Mouse (Mus musculus) neutrophil, adult 5-6 weeks (primary cell): Measurements from ENCODE around the gene Rab6a. TPM values are rescaled to one million over a fixed set of nuclear protein-coding genes. Genes with fewer than 3 reads are reported as not detected.

Experiments used
- ATAC-seq: fragments of 151-379, 151-347 bp; 2 replicates; pipeline ENCODE4 v1.8.0; 2017; ENCODE audit warnings: mild to moderate bottlenecking, moderate TSS enrichment; ENCODE audit not compliant: insufficient number of reproducible peaks, poor library complexity, low FRiP score, severe bottlenecking; ENCODE audit errors: extremely low read depth
- total RNA-seq: library from RNA; stranded (forward); fragments of 200-1000 nt; gene quantifications from 2 replicates; pipeline ENCODE4 v1.2.3, GENCODE M21; 2017

Rab6a gene
- total RNA-seq, 1 experiment from 2014 or later: 104 TPM

DNA sequence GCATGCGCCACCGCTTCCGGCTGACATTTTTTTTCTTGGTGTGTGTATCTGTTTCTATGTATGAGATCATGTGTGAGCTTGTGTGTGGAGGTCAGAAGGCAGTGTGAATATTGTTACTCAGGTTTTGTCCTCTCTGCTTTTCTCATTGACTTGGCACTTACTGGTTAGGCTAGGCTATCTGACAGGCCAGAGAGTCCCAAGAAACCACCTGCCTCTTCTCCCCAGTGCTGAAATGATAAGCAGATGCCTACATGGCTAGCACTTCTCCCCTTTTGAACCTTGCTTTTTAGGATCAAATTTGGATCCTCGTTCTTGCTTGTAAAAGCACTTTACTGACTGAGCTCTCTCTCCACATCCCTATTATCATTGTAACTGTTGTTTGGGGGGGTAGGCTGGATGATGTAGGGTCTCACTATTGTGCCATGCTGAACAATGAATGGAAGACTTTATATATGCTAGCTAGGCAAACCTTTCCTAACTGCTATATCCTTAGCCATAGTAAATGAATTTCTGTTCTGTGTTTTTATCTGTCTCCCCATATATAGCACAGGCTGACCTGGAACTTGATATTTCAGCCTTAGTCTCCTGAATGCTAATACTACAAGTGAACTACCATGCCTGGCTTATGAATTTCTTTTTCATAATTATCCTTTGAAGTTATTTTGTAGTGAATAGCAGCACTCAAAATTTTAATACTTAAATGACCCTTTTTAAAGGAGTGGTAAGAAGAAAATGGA, 9.1 kb downstream of the Rab6a start:
- no peak for ATAC-seq

DNA sequence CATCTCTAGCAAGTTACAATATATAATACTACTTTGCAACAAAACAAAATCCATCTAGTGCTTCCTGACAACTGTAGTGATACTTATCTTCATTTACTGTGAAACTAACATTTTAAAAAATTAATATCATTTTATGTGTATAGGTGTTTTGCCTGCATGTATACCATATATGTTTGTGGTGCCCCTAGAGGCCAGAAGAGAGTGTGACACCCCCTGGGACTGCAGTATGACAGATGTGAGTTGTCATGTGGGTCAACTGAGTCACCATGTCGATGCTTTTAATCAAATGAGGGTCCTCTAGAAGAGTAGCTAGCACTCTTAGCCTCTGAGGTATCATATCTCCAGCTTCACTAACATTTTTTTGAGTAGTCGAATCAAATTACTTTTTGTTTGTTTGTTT, 15.1 kb downstream of the Rab6a start:
- peak; percentile 70; the same call in 1 of the 2 replicates for ATAC-seq

DNA sequence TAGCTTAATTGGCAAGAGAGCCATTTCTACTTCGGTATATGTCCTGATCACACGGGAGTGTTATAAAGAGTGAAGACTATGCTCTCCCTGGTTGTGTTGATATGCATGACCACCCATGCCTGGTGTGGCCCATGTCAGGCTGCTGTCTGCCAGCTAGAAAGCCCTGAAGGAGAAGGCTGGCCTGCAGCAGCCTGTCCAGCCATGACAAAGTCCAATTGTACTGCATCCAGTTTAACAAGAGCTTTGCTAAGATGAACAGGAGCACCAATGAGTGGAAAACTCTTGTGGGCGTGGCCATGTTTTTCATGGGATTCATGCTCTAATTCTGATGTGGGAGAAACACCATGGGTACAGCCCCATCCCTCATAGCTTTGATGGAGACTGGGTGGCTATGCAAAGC, 17.3 kb downstream of the Rab6a start:
- no peak for ATAC-seq

DNA sequence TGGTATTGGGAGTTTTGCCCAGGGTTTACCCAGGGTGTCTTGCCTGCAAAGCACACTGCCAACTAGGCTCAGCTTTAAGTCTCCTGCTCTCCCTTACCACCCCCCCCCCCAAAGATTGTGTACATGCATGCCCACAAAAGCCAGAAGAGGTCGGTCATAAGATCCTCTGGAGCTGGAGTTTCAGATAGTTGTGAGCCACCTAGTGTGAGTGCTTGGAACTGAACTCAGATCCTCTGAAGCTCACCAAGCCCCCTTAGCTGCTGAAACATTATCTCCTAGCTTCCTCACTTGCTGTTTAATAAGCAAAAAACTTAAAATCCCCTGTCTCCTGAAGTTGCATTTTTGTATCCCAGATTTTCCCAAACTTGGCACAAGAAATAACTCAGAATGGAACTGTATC, 30.4 kb downstream of the Rab6a start:
- ATAC-seq: no peak

DNA sequence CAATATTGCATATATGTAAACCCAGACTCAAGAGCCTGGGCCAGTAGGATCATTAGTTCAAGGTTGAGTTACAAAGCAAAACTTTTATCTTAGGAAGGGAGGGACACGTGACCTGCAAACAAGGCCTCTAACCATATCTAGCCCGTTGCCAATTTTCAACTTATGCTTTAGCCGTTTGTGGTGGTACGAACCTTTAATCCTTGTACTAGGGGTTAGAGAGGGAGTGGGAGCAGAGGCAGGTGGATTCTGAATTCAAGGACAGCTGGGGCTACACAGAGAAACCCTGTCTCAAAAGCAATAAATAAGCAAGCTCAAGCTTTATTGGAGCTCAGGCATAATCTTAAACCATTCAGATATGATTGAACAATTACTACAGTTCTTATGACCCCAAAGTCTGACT, 35.2 kb downstream of the Rab6a start:
- no peak for ATAC-seq

DNA sequence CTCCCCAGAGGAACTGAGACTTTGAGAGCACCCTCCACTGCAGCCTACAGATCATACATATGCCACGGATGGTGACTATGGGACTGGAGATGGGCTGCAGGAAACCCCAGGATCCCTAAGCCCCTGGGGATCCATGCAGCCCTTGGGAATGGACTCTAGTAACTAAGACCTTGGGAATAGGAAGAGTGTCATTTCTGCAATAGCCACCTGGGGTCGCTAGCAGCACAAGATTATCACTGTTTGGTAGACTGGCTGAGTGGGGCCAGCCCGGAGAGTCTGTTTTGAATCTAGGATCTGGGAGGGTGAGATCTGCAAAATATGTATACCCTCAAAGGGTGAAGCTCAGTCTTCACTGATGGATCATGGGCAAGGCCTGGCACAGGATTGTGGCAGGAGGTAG, 37.9 kb downstream of the Rab6a start:
- no peak for ATAC-seq

DNA sequence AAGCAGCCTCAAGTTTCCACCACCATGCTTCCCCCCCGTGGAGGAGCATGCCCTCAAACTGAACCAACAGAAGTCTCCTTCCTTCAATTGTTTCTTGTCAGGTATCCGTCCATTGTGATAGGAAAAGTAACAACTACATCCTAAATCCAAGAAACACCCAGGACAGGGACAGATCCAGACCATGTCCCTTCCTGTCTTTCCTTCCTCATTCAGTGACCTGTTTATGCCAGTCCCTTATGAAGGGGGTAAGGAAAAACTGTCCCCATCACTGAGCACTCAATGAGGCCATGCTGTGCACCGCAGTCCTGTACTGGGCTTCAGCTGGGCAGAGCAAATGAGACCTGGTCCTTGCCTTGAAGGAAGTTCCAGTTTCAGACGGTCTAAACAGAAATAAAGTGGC, 41.9 kb downstream of the Rab6a start:
- ATAC-seq: no peak

DNA sequence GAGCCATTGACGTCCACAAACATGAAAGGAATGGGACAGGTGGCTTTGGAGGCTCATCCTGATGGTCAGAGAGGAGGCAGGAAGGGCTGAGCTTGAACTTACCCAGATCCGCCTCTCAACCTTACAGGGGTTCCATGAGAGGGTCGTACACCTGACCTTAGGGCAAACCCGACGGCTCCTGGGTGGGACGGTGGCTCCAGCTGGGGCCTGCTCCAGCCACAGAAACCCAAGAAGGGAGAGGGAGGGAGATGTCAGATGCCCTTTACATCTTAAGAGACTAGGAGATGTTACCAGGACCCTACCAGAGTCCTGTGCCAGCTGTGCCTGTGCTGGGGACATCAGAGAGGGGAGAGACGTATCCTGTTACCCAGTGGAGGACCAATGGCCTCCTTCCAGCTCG, 42.6 kb downstream of the Rab6a start:
- no peak for ATAC-seq

DNA sequence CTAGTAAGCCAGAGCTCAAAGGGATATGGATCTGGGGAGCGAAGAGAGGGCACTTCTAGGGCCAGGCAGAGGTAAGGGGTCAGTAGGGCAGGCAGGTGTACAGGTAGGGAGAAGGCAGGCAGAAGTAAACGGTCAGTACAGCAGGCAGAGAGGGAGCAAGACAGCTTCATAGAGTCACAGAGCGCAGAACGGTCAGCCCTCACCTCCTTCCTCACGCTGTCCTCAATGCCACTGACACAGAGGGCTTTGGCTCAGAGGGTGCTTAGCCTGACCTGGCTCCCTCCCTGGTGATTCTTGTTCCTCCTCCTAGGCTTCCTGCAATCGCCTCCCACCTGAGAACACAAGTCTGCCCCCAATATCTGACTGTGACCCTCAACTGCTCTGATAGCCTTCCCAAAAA, 43.2 kb downstream of the Rab6a start:
- ATAC-seq: no peak

DNA sequence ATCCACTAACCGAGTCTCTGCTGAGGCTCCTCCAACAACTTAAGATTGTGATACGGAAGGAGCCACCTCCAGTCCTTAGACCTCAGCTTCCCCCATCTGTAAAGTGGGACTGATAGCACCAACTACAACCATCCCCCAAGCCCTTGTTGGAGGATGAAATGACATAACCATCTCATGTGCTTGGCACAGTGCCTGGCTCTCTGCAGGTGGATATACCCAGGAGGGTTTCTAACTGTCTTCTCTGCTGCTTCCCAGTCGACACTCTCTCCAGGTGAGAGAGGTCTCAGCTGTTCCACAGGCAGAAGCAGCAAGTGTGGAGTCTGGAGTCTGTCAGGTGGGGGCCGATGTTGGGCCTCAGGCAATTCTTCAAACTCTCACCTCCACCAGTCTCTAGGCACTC, 43.8 kb downstream of the Rab6a start:
- ATAC-seq: no peak

DNA sequence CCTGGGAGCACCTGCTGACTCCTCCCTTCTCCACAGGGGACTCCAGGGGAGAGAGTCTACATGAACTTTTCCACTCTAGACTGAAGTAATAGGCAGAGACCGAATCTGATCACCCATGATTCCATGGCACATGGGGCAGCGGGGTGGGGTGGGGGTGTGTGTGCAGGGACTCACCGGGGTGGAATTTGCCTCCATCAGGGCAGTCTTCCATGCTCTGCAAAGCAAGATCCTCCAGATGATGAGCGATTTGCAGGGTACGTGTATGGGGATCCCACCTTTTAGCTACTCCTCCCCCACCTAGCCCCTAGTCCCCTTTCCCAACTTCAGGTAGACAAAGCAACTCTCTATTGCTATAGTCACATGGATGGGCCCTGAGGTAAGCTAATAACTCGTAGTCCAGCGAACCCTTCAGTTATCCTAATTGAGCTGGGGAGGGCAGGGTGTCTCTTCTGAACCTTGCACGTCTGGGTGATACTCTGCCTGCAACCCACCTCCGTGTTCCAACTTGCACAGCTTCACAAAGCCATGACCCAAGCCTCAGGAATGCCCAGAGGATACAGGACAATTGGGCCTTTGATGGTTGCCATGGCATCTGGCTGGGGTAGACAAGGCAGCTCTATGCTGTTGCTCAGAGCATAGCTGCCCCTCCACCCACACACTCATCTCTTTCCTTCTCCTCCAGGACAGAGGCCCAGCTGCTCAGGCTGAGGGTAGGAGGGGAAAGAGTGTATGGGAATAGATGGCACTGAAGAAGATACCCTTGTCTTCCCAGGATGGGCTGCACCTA, 46.5 kb downstream of the Rab6a start:
- no peak for ATAC-seq

DNA sequence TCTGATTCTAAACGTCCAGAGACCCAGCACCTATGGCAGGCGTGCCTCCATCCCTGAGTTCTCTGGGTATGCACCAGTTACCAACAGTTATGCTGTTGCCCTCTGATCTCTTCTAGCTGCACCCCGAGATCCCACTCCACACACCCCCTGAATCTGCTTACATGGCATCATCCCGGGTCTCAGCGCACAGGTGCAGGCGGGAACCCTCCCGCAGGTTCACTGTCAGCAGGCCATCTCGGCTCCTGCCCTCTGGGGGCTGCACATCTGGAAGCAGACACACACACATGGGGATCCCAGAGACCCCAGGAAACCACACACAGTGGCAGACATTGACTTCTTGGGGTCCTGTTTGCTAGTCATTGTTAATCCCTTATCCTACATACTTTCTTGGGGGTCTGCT, 47.2 kb downstream of the Rab6a start:
- no peak for ATAC-seq

DNA sequence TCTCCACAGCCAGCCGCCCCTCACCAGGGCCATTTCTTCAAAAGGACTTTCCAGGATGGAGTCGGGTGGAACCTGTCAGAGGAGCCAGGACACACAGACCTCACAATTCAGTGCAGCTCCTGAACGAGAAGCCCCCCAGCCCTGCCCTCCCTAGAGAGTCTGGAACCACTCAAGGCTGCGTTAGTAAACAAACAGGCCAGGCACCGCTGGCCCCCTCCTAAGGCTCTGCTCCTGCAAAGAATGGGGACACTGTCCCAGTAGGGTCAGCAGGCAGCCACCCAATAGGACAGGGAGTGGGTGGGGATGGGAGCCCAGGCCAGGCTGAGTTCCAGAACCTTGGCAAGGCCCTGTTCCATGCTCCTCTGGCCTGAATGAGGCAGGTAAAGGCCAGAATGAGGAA, 49.5 kb downstream of the Rab6a start:
- no peak for ATAC-seq

DNA sequence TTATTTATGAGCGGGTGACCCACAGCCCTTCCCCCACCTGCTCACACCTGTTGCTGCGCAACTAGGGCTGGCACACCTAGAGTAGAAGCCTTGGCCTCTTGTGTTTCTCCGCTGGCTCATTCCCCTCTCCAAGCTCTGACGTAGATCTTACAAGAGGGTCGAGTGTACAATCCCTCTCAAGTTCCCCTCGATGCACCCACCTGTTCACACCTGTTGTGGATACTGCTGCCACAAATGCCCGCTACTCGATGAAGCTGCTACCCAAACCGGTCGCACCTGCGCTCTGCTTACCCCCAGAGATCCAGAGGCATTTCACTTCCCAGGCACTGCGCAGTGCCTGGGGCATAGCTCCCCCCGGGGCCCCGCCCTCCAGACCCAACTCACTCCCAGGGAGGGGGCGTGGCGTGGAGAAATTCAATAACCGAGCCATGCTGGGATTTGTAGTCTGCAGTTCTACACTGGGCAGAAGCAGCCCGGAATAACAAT, 50.9 kb downstream of the Rab6a start:
- ATAC-seq: no peak

DNA sequence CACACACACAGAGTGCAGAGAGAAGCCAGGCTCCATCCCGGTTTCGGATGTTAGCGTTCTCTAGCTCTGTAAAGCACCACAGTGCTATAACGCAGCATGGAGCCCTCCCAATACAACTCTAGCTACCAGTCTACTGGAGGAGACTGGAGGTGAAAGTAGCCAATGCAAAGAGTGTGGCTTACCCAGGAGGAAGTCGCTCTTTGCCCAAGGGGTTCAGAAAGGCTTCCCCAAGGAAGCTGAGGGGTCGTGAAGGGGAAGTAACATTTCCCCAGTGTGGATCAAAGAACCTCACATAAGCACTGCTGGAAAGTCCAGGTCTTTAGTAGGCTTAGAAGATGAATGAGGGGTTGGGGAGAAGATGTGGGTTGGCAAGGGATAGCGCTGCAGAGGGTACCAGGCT, 54.1 kb downstream of the Rab6a start:
- ATAC-seq: no peak

DNA sequence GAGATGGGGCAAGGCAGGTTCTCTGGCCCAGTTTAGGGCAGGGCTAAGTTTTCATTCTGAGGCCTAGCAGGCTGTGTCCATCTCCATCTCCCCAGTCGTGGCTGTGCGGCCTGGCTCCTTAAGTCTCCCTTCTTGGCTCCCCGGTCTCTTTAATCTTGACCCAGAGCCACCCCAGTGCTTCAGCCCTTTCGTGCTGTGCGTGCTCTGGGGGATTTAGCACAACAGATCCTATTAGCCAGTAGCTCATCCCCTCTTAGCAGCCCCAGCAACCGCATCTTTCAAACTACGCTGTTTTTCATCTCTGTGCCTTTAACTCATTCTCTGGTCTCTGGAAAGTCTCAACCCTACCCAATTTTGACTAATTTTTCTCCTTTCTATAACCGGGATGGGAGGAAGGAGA, 55.0 kb downstream of the Rab6a start, which contains the start of gene Plekhb1:
Gene Plekhb1, minus strand, starts transcription at position 184 of the 400 bp plus-strand sequence.
- ATAC-seq: no peak

DNA sequence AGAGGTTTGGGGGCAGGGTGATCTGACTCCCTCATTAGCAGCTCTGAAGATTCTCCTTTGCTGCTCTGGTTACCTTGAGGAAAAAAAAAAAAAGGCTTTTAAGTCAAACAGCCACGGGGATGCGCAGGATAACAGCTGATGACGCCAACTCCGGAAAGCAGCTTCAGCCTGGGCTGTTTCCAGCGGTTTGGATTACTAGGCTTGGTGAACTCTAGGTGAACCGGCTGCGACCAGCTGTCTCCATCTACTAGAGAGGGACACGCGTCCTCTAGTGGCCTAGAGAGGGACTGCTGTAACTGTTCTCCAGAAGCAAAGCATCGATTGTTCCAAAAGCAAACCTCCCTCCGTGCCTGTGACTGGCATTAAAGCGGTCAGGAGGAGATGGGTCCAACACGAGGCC, 56.0 kb downstream of the Rab6a start:
- peak; percentile 84 for ATAC-seq

DNA sequence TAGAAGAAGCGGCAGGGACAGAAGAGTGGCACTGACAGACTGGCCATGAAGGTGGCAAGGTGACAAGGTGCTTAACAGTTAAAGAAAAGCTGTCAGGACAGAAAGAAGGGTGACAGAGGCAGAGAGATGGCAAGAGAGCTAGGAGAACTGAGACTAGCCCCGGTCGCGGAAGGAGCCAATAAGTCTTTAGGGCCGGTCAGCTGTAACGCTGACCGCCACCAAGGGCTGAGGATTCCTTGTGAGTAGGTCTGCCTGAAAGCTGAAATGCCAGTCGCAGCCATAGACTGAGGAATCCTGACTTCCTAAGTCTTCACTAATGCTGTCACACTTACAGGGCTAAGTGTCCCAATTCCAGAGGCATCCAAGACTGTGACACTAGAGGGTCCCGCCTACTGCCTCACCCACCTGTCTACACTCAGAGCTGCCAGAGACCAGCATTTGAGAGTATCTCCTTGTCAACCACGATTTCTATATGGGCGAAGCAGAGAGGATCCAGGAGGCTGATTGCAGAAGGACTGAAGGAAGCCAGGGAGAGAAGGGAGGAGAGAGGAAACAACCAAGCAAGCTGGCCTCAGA, 56.6 kb downstream of the Rab6a start:
- no peak for ATAC-seq

DNA sequence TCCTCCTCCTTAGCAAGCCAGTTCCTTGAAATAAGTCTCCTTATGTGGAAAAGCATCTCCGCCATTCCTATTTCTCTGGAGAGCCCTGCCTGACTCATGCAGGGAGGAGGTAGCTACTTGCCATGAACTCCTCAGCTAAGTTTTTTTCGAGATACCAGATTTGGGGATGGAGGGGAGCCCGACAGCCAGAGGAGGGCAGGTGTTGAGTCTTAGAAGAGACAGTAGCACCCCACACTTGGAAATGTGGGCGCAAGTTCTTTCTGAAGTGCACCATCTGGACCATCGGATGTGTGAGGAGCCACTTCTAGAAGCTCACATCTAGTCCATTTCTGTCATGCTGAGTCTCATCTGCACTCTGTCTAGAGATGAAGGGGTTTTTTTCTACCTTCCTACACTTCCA, 63.4 kb downstream of the Rab6a start:
- no peak for ATAC-seq

DNA sequence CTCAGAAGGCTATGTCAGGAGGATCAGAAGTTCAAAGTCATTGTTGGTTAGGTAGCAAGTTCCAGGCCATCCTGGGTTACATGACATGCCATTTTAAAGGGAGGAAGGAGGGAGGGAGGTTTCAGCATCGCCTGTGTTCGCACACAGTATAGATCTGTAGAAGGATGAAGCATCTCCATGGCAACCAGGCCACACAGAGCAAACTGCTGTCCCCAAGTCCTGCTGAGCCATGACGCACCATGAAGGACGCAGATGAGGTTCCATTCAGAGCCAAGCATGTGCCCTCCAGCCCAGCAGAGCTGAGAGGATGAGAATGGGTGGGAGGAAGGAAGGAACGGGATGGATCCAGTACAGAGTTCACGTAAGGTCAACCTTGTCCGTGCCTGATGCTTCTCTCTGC, 66.2 kb downstream of the Rab6a start:
- ATAC-seq: no peak
